In genomic region chr3:62159031-62159430, GRCm38 (mm10) we compare ENCODE assay signal across 8 mouse cellular contexts.
DNase-seq lines count a peak whose midpoint lies in the region; ATAC-seq and TF ChIP-seq lines count a peak whose summit lies in the region.

No protein-coding gene starts in this region.

- H3K9me3 ChIP-seq in forebrain, embryonic 14.5 days (replicated peaks; ENCODE audit: control insufficient read depth, low read length), result 0 out of 2 replicates have a peak, but pooled peaks cover 6% of the 10 kb centered on the region
- peaks cover 7% of the 10 kb centered on the region; the same call in 1 of the 2 replicates for H3K9me3 ChIP-seq in hindbrain, embryonic 15.5 days
- H3K9me3 ChIP-seq in midbrain, postnatal 0 days (ENCODE audit: low read length), result peaks cover 14% of the 10 kb centered on the region

- H3K4me3 ChIP-seq in forebrain, embryonic 14.5 days (ENCODE audit: low read depth, low read length), result no peak overlapping the region
- H3K4me3 ChIP-seq in hindbrain, embryonic 15.5 days, result no peak overlapping the region
- no peak overlapping the region for H3K4me3 ChIP-seq in midbrain, postnatal 0 days (ENCODE audit: low read depth, low read length)

- DNase-seq in right cerebral cortex, adult 18-20 months, result peak; percentile 44
- no peak for DNase-seq in right cerebral cortex, postnatal 36 days (ENCODE audit: low spot score in 2 of 2)
- peak; percentile 16 for DNase-seq in cerebellum, adult 11 months
- peak; percentile 38 for DNase-seq in forebrain, embryonic 14.5 days (ENCODE audit: low spot score)
- DNase-seq in liver, result peak; percentile 77
- peak; percentile 26 for DNase-seq in midbrain, postnatal 0 days (ENCODE audit: low spot score)
- DNase-seq in thymus, postnatal 25 days, result peak; percentile 22

- ATAC-seq in forebrain, embryonic 14.5 days, result peak; percentile 94
- peak; percentile 98 for ATAC-seq in hindbrain, embryonic 15.5 days (ENCODE audit: low FRiP score, low read depth)
- peak; percentile 96 for ATAC-seq in midbrain, postnatal 0 days (ENCODE audit: low FRiP score)

- no peaks in the 10 kb centered on the region for H3K36me3 ChIP-seq in forebrain, embryonic 14.5 days (ENCODE audit: control insufficient read depth, insufficient read depth, low read length)
- no peaks in the 10 kb centered on the region for H3K36me3 ChIP-seq in hindbrain, embryonic 15.5 days
- no peaks in the 10 kb centered on the region for H3K36me3 ChIP-seq in midbrain, postnatal 0 days (ENCODE audit: insufficient read depth, low read length)

- no peak overlapping the region for H3K9ac ChIP-seq in forebrain, embryonic 14.5 days (ENCODE audit: low read length)
- no peak overlapping the region for H3K9ac ChIP-seq in hindbrain, embryonic 15.5 days
- no peak overlapping the region for H3K9ac ChIP-seq in midbrain, postnatal 0 days (replicated peaks; ENCODE audit: low read length, poor library complexity, severe bottlenecking)

- no peak overlapping the region for H3K27ac ChIP-seq in forebrain, embryonic 14.5 days (ENCODE audit: low read depth, low read length)
- no peak overlapping the region for H3K27ac ChIP-seq in hindbrain, embryonic 15.5 days (replicated peaks)
- no peak overlapping the region for H3K27ac ChIP-seq in midbrain, postnatal 0 days (ENCODE audit: low read depth, low read length)

- no peak for TF ChIP-seq CTCF in midbrain, postnatal 0 days (IDR thresholded peaks at IDR 0.05)

- no peaks in the 10 kb centered on the region for H3K27me3 ChIP-seq in forebrain, embryonic 14.5 days (replicated peaks; ENCODE audit: control insufficient read depth, insufficient read depth, low read length)
- no peaks in the 10 kb centered on the region for H3K27me3 ChIP-seq in hindbrain, embryonic 15.5 days
- H3K27me3 ChIP-seq in midbrain, postnatal 0 days (ENCODE audit: insufficient read depth, low read length), result no peaks in the 10 kb centered on the region

- no peaks in the 10 kb centered on the region for H3K4me1 ChIP-seq in forebrain, embryonic 14.5 days (ENCODE audit: control insufficient read depth, insufficient read depth, low read length)
- no peaks in the 10 kb centered on the region for H3K4me1 ChIP-seq in hindbrain, embryonic 15.5 days (replicated peaks)
- H3K4me1 ChIP-seq in midbrain, postnatal 0 days (ENCODE audit: insufficient read depth, low read length), result no peaks in the 10 kb centered on the region

- H3K4me2 ChIP-seq in forebrain, embryonic 14.5 days (ENCODE audit: low read length), result no peak overlapping the region
- H3K4me2 ChIP-seq in hindbrain, embryonic 15.5 days, result no peak overlapping the region
- no peak overlapping the region for H3K4me2 ChIP-seq in midbrain, postnatal 0 days (ENCODE audit: low read depth, low read length, poor library complexity, severe bottlenecking)

- 62% methylated on average over 22 of the region's 22 CpGs for WGBS in forebrain, embryonic 14.5 days
- WGBS in hindbrain, embryonic 15.5 days, result 58% methylated on average over 22 of the region's 22 CpGs
- 58% methylated on average over 22 of the region's 22 CpGs for WGBS in midbrain, postnatal 0 days

Comparison
In these comparisons a context has a peak if more than half of its experiments do, and no peak if none do; other contexts are left out.
1. DNase-seq: peak in right cerebral cortex, adult 18-20 months (single experiment), cerebellum, adult 11 months (single experiment), forebrain, embryonic 14.5 days (single experiment), liver (single experiment), midbrain, postnatal 0 days (single experiment) and thymus, postnatal 25 days (single experiment); none in right cerebral cortex, postnatal 36 days (0 of 2).
2. Peak in every context shown above with its lines, with median percentiles within 50 percentile points of each other: ATAC-seq.